ENCODE assay signal across 8 mouse cellular contexts in genomic region chr7:28050584-28050983, GRCm38 (mm10). TPM values are rescaled to one million over a fixed set of nuclear protein-coding genes. Genes with fewer than 3 reads are reported as not detected.
DNase-seq lines count a peak whose midpoint lies in the region; ATAC-seq and TF ChIP-seq lines count a peak whose summit lies in the region.

No protein-coding gene starts in this region.

- H3K27ac ChIP-seq in heart, embryonic 13.5 days (replicated peaks), result no peak overlapping the region
- H3K27ac ChIP-seq in embryonic facial prominence, embryonic 12.5 days, result no peak overlapping the region
- no peak overlapping the region for H3K27ac ChIP-seq in intestine, embryonic 14.5 days (ENCODE audit: low read depth)

- no peak for ATAC-seq in heart, embryonic 13.5 days (ENCODE audit: extremely low read depth, insufficient number of reproducible peaks, low FRiP score, low TSS enrichment)
- no peak for ATAC-seq in embryonic facial prominence, embryonic 12.5 days (ENCODE audit: insufficient number of reproducible peaks, insufficient read depth, low FRiP score, low TSS enrichment)
- no peak for ATAC-seq in intestine, embryonic 14.5 days (replicated peaks; ENCODE audit: low FRiP score, low TSS enrichment, low read depth)
- ATAC-seq in megakaryocyte-erythroid progenitor cell, adult 5-6 weeks (replicated peaks; ENCODE audit: low FRiP score, low TSS enrichment, poor library complexity, severe bottlenecking), result no peak

- H3K9ac ChIP-seq in heart, embryonic 13.5 days, result peak overlapping the region; percentile 69
- H3K9ac ChIP-seq in embryonic facial prominence, embryonic 12.5 days, result peak overlapping the region; percentile 40
- no peak overlapping the region; the same call in 1 of the 2 replicates for H3K9ac ChIP-seq in intestine, embryonic 14.5 days (ENCODE audit: low read length)

- no peak for TF ChIP-seq POLR2A in myocyte (IDR thresholded peaks at IDR 0.05; ENCODE audit: insufficient read length, low read depth)

- H3K4me3 ChIP-seq in heart, embryonic 13.5 days, result peak overlapping the region; percentile 18; the same call in 1 of the 2 replicates
- H3K4me3 ChIP-seq in embryonic facial prominence, embryonic 12.5 days, result peak overlapping the region; percentile 70; the same call in 1 of the 2 replicates
- H3K4me3 ChIP-seq in intestine, embryonic 14.5 days (ENCODE audit: low read depth, low read length), result peak overlapping the region; percentile 23
- H3K4me3 ChIP-seq in myocyte, result peak overlapping the region; percentile 93

- H3K36me3 ChIP-seq in heart, embryonic 13.5 days, result peaks cover 34% of the 10 kb centered on the region
- peaks cover 31% of the 10 kb centered on the region for H3K36me3 ChIP-seq in embryonic facial prominence, embryonic 12.5 days
- peaks cover 33% of the 10 kb centered on the region for H3K36me3 ChIP-seq in intestine, embryonic 14.5 days (ENCODE audit: control insufficient read depth, insufficient read depth, low read length)
- H3K36me3 ChIP-seq in myocyte (ENCODE audit: control insufficient read depth, insufficient read depth), result peaks cover 19% of the 10 kb centered on the region

- H3ac ChIP-seq in myocyte (ENCODE audit: control insufficient read depth, insufficient read length), result no peak overlapping the region

- 57% methylated on average over 17 of the region's 17 CpGs for WGBS in heart, embryonic 13.5 days
- 58% methylated on average over 17 of the region's 17 CpGs for WGBS in embryonic facial prominence, embryonic 12.5 days
- 60% methylated on average over 17 of the region's 17 CpGs for whole genome bisulfite sequencing in intestine, embryonic 14.5 days

- intact Hi-C loops in heart, postnatal 14 days (cut with DNase I), result loop anchor here (2.0 to 5.0 kb wide), 5 partner anchors 50 to 252 kb away; partner anchors contain the start of genes Dll3 and Fbl

- H3K4me2 ChIP-seq in heart, embryonic 13.5 days, result peak overlapping the region; percentile 51
- H3K4me2 ChIP-seq in embryonic facial prominence, embryonic 12.5 days (replicated peaks), result peak overlapping the region; percentile 28
- peak overlapping the region; percentile 48 for H3K4me2 ChIP-seq in intestine, embryonic 14.5 days (ENCODE audit: low read length)
- peak overlapping the region; percentile 36 for H3K4me2 ChIP-seq in myocyte (ENCODE audit: low read depth)

- no peak for DNase-seq in heart, postnatal 14 days
- peak; percentile 66 for DNase-seq in intestine, embryonic 14.5 days (ENCODE audit: low spot score)
- DNase-seq in embryo, embryonic 11 days, result no peak
- DNase-seq in right cerebral cortex, postnatal 25 days, result no peak

- H3K27me3 ChIP-seq in heart, embryonic 13.5 days (replicated peaks), result peaks cover 7% of the 10 kb centered on the region; the same call in 1 of the 2 replicates
- no peaks in the 10 kb centered on the region for H3K27me3 ChIP-seq in embryonic facial prominence, embryonic 12.5 days
- no peaks in the 10 kb centered on the region for H3K27me3 ChIP-seq in intestine, embryonic 14.5 days (replicated peaks; ENCODE audit: control insufficient read depth, insufficient read depth, low read length)
- H3K27me3 ChIP-seq in myocyte (ENCODE audit: control insufficient read depth, insufficient read depth, insufficient read length), result peaks cover 11% of the 10 kb centered on the region

- no peaks in the 10 kb centered on the region for H3K9me3 ChIP-seq in heart, embryonic 13.5 days
- no peaks in the 10 kb centered on the region for H3K9me3 ChIP-seq in embryonic facial prominence, embryonic 12.5 days
- no peaks in the 10 kb centered on the region for H3K9me3 ChIP-seq in intestine, embryonic 14.5 days (ENCODE audit: control insufficient read depth, low read length)

- H3K79me2 ChIP-seq in myocyte (ENCODE audit: control insufficient read depth, insufficient read depth), result peaks cover 19% of the 10 kb centered on the region

- peaks cover 13% of the 10 kb centered on the region for H3K4me1 ChIP-seq in heart, embryonic 13.5 days
- H3K4me1 ChIP-seq in embryonic facial prominence, embryonic 12.5 days, result peaks cover 6% of the 10 kb centered on the region
- H3K4me1 ChIP-seq in intestine, embryonic 14.5 days (replicated peaks; ENCODE audit: control insufficient read depth, insufficient read depth, low read length), result peaks cover 13% of the 10 kb centered on the region; the same call in 1 of the 2 replicates

TF ChIP-seq in myocyte, 11 proteins besides CTCF, POLR2A, EP300 and RAD21:
- TF ChIP-seq E2F4 (IDR thresholded peaks at IDR 0.05; ENCODE audit: insufficient read depth) (no peak), USF1 (IDR thresholded peaks at IDR 0.05; ENCODE audit: low read depth) (no peak), SRF (IDR thresholded peaks at IDR 0.05; ENCODE audit: control insufficient read depth, insufficient read length, low read depth) (no peak), MAX (IDR thresholded peaks at IDR 0.05; ENCODE audit: low read depth) (no peak), MYOG (IDR thresholded peaks at IDR 0.05; ENCODE audit: control insufficient read depth in 1 of 3, insufficient read depth in 1 of 3, insufficient read length in 2 of 3, low read depth in 2 of 3) (no peak), TCF3 (IDR thresholded peaks at IDR 0.05; ENCODE audit: insufficient read length, low read depth) (no peak), REST (IDR thresholded peaks at IDR 0.05; ENCODE audit: insufficient read depth, insufficient read length) (no peak), POLR2AphosphoS2 (IDR thresholded peaks at IDR 0.05; ENCODE audit: insufficient read length, low read depth) (no peak), TCF12 (IDR thresholded peaks at IDR 0.05; ENCODE audit: insufficient read depth, poor library complexity, severe bottlenecking) (no peak), CEBPB (IDR thresholded peaks at IDR 0.05; ENCODE audit: insufficient read depth, poor library complexity, severe bottlenecking) (no peak), MYOD1 (IDR thresholded peaks at IDR 0.05; ENCODE audit: control insufficient read depth in 1 of 3, insufficient read length in 2 of 3, low read depth in 2 of 3) (no peak)

RNA-seq across cellular contexts. Expression of gene Psmc4, which starts 0.7 kb away (rescaled TPM):
- polyA plus RNA-seq in heart, embryonic 13.5 days (2015; fragmentation: Nextera tagmentation; extraction: Ambion mirVana), result 232 and 244 TPM in 2 replicates
- 100 to 1,000 TPM; 102 to 105 TPM for total RNA-seq in heart, postnatal 14 days (2021)
- 347 and 354 TPM in 2 replicates for polyA plus RNA-seq in embryonic facial prominence, embryonic 12.5 days (2016; fragmentation: Nextera tagmentation; extraction: Ambion mirVana)
- polyA plus RNA-seq in intestine, embryonic 14.5 days (2014; fragmentation: Nextera tagmentation; extraction: Ambion mirVana), result 281 and 298 TPM in 2 replicates
- polyA plus RNA-seq in myocyte (2012; fragmentation: generic; extraction: Trizol), result 268 TPM
- total RNA-seq in megakaryocyte-erythroid progenitor cell, adult 5-6 weeks (2014; fragmentation: Nextera tagmentation), result 170 and 195 TPM in 2 replicates
- total RNA-seq in megakaryocyte-erythroid progenitor cell, adult 5-6 weeks (2017), result 153 and 178 TPM in 2 replicates

RNA-seq across cellular contexts. Expression of gene Fcgbp, which starts 20.5 kb away (rescaled TPM):
- 0.11 TPM in 1 of 2 replicates, not detected in the other for polyA plus RNA-seq in heart, embryonic 13.5 days (2015; fragmentation: Nextera tagmentation; extraction: Ambion mirVana)
- total RNA-seq in heart, postnatal 14 days (2021), result 1 to 10 TPM in 1 of 2 experiments, under 1 TPM in 1; 0.14 to 2.0 TPM
- 0.40 and 0.73 TPM in 2 replicates for polyA plus RNA-seq in embryonic facial prominence, embryonic 12.5 days (2016; fragmentation: Nextera tagmentation; extraction: Ambion mirVana)
- 16.0 and 46.1 TPM in 2 replicates for polyA plus RNA-seq in intestine, embryonic 14.5 days (2014; fragmentation: Nextera tagmentation; extraction: Ambion mirVana)
- polyA plus RNA-seq in myocyte (2012; fragmentation: generic; extraction: Trizol), result not detected
- total RNA-seq in megakaryocyte-erythroid progenitor cell, adult 5-6 weeks (2014; fragmentation: Nextera tagmentation), result not detected in 2 replicates
- not detected in 2 replicates for total RNA-seq in megakaryocyte-erythroid progenitor cell, adult 5-6 weeks (2017)

RNA-seq across cellular contexts. Expression of gene Zfp850, which starts 36.7 kb away (rescaled TPM):
- polyA plus RNA-seq in heart, embryonic 13.5 days (2015; fragmentation: Nextera tagmentation; extraction: Ambion mirVana), result 1.7 and 2.7 TPM in 2 replicates
- total RNA-seq in heart, postnatal 14 days (2021), result 1 to 10 TPM in 1 of 2 experiments, under 1 TPM in 1; 0.55 to 1.4 TPM
- polyA plus RNA-seq in embryonic facial prominence, embryonic 12.5 days (2016; fragmentation: Nextera tagmentation; extraction: Ambion mirVana), result 5.2 and 6.6 TPM in 2 replicates
- polyA plus RNA-seq in intestine, embryonic 14.5 days (2014; fragmentation: Nextera tagmentation; extraction: Ambion mirVana), result 5.9 and 6.7 TPM in 2 replicates
- 0.20 TPM for polyA plus RNA-seq in myocyte (2012; fragmentation: generic; extraction: Trizol)
- 6.3 and 8.5 TPM in 2 replicates for total RNA-seq in megakaryocyte-erythroid progenitor cell, adult 5-6 weeks (2014; fragmentation: Nextera tagmentation)
- total RNA-seq in megakaryocyte-erythroid progenitor cell, adult 5-6 weeks (2017), result 16.5 and 28.9 TPM in 2 replicates

Comparison
In these comparisons a context has a peak if more than half of its experiments do, and no peak if none do; other contexts are left out.
1. H3K4me3 ChIP-seq: peak in every context shown above with its lines; median percentile 93 in myocyte; 70 in embryonic facial prominence, embryonic 12.5 days; 23 in intestine, embryonic 14.5 days; 18 in heart, embryonic 13.5 days.